Mouse (Mus musculus): ENCODE data around the gene Spint1.

GRCm38 (mm10) chr2:119270643-119271331, 33.6 kb downstream of the Spint1 start, which contains the start of gene Rhov:
- no peak for TF ChIP-seq CTCF (IDR thresholded peaks at IDR 0.05; ENCODE audit: low read depth, low read length)
- TF ChIP-seq GATA2 (IDR thresholded peaks at IDR 0.05; ENCODE audit: borderline replicate concordance, low read depth, low read length), result no peak
